Mouse (Mus musculus) intestine, embryonic 14.5 days (tissue): ENCODE data around the gene Mrpl42. TPM values are rescaled to one million over a fixed set of nuclear protein-coding genes. Genes with fewer than 3 reads are reported as not detected.

Experiments used
- ATAC-seq: fragments of 200-750 bp; cut with Nextera tagmentation; replicated peaks from 2 replicates; pipeline ENCODE4 v1.8.0; 2017; ENCODE audit warnings: low read depth, moderate number of reproducible peaks, moderate TSS enrichment, moderate library complexity; ENCODE audit not compliant: low FRiP score, low TSS enrichment
- DNase-seq: peaks from one replicate; pipeline ENCODE4 v3.0.0-alpha.2; 2018; ENCODE audit warnings: low spot score
- H3K27ac ChIP-seq: fragments of 300-500 bp; sonication (generic); 2 replicates; pipeline ENCODE4 v1.5.1; 2014; ENCODE audit warnings: low read depth, mild to moderate bottlenecking, control low read depth
- H3K27me3 ChIP-seq: fragments of 300-500 bp; sonication (generic); replicated peaks from 2 replicates; pipeline ENCODE4 v1.6.1; 2014; ENCODE audit warnings: low read length, control low read depth; ENCODE audit not compliant: control insufficient read depth, insufficient read depth
- H3K36me3 ChIP-seq: fragments of 300-500 bp; sonication (generic); 2 replicates; pipeline ENCODE4 v1.6.1; 2014; ENCODE audit warnings: low read length, control low read depth; ENCODE audit not compliant: control insufficient read depth, insufficient read depth
- H3K4me1 ChIP-seq: fragments of 300-500 bp; sonication (generic); replicated peaks from 2 replicates; pipeline ENCODE4 v1.6.1; 2014; ENCODE audit warnings: low read length, control low read depth, mixed read lengths; ENCODE audit not compliant: control insufficient read depth, insufficient read depth
- H3K4me2 ChIP-seq: fragments of 300-500 bp; sonication (generic); 2 replicates; pipeline ENCODE4 v1.6.1; 2014; ENCODE audit warnings: low read length
- H3K4me3 ChIP-seq: fragments of 300-500 bp; sonication (generic); 2 replicates; pipeline ENCODE4 v1.5.1; 2014; ENCODE audit warnings: low read depth, low read length, control low read depth, mixed read lengths
- H3K9ac ChIP-seq: fragments of 300-500 bp; sonication (generic); 2 replicates; pipeline ENCODE4 v1.6.1; 2014; ENCODE audit warnings: mild to moderate bottlenecking, low read length
- H3K9me3 ChIP-seq: fragments of 300-500 bp; sonication (generic); 2 replicates; pipeline ENCODE4 v1.6.1; 2016; ENCODE audit warnings: low read length, control low read depth; ENCODE audit not compliant: control insufficient read depth
- WGBS: fragments of 180-500 bp; shearing (Covaris S2); extraction: QIAGEN DNeasy Blood & Tissue Kit; methylation state at CpG from one replicate; pipeline ENCODE4 v1.1.7; 2014; 5-methylcytosine and 5-hydroxymethylcytosine counted together
- polyA plus RNA-seq: library from polyadenylated mRNA; unstranded; fragments of >200 nt; fragmentation: Nextera tagmentation; extraction: Ambion mirVana; gene quantifications from 2 replicates; pipeline ENCODE4 v1.2.1, GENCODE M21; 2014

Mrpl42 gene
- polyA plus RNA-seq, 1 experiment from 2014 or later: 384 TPM

DNA sequence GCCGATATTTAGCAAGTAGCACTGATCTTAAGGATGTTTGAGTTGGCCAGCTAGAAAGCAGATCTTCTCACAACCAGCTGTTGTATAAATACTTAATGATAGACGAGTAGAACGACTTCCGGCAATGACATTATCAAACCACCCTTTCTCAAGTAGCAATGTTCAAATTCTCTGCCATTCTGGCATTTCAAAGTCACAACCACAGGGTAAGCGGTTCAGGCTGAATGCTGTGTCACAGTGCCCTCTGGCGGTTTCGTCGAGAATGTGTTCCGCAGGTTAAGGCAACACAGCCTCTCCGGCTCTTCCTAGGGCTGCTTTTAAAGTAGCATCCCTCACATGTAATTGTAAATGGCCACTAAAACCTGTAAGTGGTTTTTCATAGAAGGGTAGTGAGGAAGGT, 25.8 kb downstream of the Mrpl42 start:
- no peak overlapping the region for H3K9ac ChIP-seq
- no peaks in the 10 kb centered on the region for H3K27me3 ChIP-seq
- DNase-seq (peak; percentile 93), ATAC-seq (no peak)
- no peak overlapping the region for H3K27ac ChIP-seq
- 10% methylated on average over 10 of the region's 10 CpGs for WGBS
- H3K9me3 ChIP-seq: no peaks in the 10 kb centered on the region
- peaks cover 10% of the 10 kb centered on the region; the same call in 1 of the 2 replicates for H3K36me3 ChIP-seq
- no peaks in the 10 kb centered on the region for H3K4me1 ChIP-seq
- no peak overlapping the region for H3K4me3 ChIP-seq
- no peak overlapping the region for H3K4me2 ChIP-seq

DNA sequence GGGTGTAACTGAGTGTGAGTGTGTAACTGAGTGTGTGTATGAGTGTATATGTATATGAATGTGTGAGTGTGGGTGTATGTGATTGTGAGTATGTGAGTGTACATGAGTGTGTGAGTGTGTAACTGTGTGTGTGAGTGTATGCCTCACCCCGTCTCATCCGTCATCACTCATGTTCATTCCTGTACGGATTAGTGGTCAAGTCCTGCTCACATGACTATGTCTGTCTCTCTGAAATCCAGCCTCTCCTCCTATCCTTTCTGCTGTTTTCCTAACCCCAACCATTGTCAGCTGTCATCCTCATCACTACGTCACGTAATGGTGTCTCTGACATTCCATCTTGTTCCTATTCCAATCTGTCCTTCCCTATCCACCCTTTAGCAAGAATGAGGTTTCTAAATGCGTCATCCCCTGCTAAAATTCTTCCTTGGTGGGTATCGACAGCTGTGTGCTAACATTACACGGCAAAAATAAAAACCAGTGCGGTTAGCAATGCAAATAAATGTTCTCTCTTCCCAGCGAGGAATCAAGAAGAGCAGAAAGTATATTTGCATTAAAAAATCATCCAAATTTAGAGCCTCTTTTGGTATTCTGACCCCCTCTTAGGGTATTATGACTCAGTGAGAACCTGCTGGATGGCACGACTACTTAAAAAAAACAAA, 29.7 kb downstream of the Mrpl42 start:
- H3K27ac ChIP-seq: no peak overlapping the region
- H3K27me3 ChIP-seq: no peaks in the 10 kb centered on the region
- no peak overlapping the region for H3K4me3 ChIP-seq
- H3K9me3 ChIP-seq: no peaks in the 10 kb centered on the region
- ATAC-seq (no peak), DNase-seq (no peak)
- H3K36me3 ChIP-seq: no peaks in the 10 kb centered on the region
- 89% methylated on average over 11 of the region's 11 CpGs for WGBS
- no peaks in the 10 kb centered on the region for H3K4me1 ChIP-seq
- no peak overlapping the region for H3K4me2 ChIP-seq
- H3K9ac ChIP-seq: no peak overlapping the region

DNA sequence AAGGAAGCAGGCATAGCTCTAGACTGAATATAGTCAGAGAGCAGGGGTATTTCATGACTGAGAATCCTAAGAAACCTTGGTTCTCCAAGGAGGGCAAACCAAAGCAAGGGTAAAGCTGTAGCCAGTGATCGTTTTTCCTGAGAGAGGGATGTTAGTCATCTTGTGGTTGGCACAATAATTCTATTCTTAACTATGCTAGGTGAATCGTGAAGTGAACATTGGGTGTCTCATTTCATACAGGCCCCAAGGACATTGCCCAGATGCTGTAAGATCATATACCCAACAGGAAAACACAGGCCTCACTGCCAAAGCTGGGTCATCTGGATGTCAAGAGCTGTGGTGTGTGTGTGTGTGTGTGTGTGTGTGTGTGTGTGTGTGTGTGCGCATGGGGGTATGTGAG, 30.6 kb downstream of the Mrpl42 start:
- Histone ChIP-seq H3K9ac (no peak overlapping the region), H3K36me3 (no peaks in the 10 kb centered on the region), H3K27ac (no peak overlapping the region), H3K9me3 (no peaks in the 10 kb centered on the region), H3K4me3 (no peak overlapping the region), H3K4me2 (no peak overlapping the region), H3K27me3 (no peaks in the 10 kb centered on the region), H3K4me1 (no peaks in the 10 kb centered on the region)
- 84% methylated on average over 3 of the region's 3 CpGs for WGBS
- ATAC-seq (no peak), DNase-seq (no peak)

DNA sequence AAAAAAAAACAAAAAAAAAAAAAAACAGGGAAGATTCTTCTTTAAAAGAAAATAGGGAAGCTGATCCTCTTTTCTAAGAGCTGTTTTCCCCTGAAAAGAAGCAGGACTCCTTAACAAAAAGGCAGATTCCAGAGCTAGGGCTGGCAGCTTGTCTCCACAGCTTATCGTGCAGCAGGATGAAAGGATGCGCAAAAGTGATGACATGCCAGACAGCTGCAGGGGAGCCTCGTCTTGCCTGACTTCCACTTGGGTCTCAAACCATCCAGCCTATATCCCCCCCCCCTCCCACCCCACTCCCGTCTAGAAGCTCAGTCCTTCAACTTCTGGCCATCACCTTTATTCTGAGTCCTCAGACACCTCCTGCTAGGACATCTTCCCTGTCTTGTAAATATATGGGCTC, 32.8 kb downstream of the Mrpl42 start:
- Histone ChIP-seq H3K4me1 (peaks cover 6% of the 10 kb centered on the region; the same call in 1 of the 2 replicates), H3K27me3 (no peaks in the 10 kb centered on the region), H3K4me3 (no peak overlapping the region), H3K27ac (no peak overlapping the region), H3K9me3 (no peaks in the 10 kb centered on the region), H3K9ac (no peak overlapping the region), H3K36me3 (no peaks in the 10 kb centered on the region), H3K4me2 (no peak overlapping the region)
- DNase-seq (no peak), ATAC-seq (no peak)
- WGBS: 55% methylated on average over 4 of the region's 4 CpGs

DNA sequence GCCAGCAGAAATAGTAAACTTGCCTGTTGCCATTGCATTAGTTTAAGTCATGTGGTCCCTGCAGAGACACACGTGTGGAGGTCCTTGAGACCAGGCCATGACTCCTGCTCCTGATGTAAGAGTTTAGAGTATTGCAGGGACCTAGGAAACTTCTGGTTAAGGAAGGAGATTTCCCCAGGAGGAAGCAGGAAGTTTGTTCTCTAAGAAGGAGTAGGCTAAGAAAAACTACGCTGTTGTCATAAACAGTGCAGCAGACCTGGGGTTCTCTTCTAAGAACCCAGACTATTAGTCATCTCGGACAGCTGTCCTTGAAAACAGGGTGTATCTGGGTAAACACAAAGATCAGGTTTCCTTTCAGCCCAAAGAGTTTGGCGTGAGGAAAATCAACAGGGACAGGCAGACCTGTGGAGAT, 36.2 kb downstream of the Mrpl42 start:
- DNase-seq (no peak), ATAC-seq (no peak)
- Histone ChIP-seq H3K27ac (no peak overlapping the region), H3K36me3 (no peaks in the 10 kb centered on the region), H3K4me3 (no peak overlapping the region), H3K27me3 (no peaks in the 10 kb centered on the region), H3K4me2 (no peak overlapping the region), H3K9ac (no peak overlapping the region), H3K9me3 (no peaks in the 10 kb centered on the region), H3K4me1 (peaks cover 6% of the 10 kb centered on the region; the same call in 1 of the 2 replicates)
- 14% methylated on average over 4 of the region's 4 CpGs for WGBS

DNA sequence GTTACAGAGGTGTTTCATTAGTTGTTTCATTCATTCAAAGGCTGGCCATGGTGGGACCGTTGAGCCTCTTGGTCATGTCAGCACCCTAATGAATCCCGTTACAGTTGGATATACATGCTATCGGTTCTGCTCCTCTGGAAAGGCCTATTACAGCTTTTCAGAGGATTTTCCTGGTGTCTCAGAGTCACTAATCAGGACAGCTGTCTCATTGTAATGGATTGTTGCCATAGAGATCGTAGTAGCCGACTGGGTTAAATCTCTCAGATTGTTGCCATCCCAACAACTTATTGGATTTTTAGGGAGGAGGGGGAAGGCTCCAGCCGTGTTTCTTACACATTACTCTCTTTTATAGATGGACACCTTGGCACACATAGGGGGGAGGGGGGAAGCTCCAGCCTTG, 37.2 kb downstream of the Mrpl42 start:
- Histone ChIP-seq H3K27ac (no peak overlapping the region), H3K36me3 (no peaks in the 10 kb centered on the region), H3K4me2 (no peak overlapping the region), H3K9ac (no peak overlapping the region), H3K9me3 (no peaks in the 10 kb centered on the region), H3K27me3 (no peaks in the 10 kb centered on the region), H3K4me3 (no peak overlapping the region), H3K4me1 (peaks cover 6% of the 10 kb centered on the region; the same call in 1 of the 2 replicates)
- 83% methylated on average over 6 of the region's 6 CpGs for WGBS
- DNase-seq (no peak), ATAC-seq (no peak)

DNA sequence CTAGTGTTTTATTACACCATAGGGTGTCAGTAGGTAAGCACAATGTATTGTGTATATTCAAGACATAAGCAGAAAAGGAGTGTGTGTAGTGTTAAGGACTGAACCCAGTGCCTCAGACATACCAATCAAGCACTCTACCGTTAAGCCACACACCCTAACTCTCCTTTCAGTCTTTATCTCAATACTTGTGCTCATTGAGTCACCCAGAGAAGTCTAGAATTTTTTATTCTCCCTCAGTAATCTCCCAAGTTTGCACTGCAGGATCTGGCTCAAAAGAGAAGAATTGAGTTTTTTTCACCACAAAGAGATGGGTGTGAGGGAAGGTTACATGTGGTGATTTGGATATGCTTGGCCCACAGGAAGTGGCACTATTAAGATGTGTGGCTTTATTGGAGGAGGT, 39.5 kb downstream of the Mrpl42 start:
- no peak for ATAC-seq

DNA sequence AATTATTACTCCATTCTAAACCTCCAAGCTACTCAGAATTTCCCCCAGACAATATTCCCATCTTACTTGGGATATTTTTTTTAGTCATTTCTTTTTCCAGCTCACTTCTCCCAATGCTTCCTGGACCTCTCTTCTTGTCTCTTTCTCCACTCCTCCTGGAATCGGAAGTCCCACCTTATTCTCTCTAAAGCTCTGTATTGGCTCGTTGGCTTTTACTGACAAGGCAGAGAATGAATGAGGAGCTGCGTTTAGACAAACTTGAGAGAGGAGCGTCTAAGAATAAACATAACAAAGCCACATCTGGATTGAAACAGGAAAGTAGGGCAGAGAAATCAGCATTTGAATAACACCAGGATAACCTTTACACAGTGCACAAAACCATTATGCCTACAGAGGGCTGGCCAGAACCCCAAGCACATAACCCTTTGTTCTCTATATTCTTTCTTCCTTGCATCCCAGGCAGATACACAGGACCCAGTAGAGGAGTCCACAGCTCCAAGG, 40.6 kb downstream of the Mrpl42 start:
- H3K4me3 ChIP-seq: no peak overlapping the region
- ATAC-seq (no peak), DNase-seq (no peak)
- no peaks in the 10 kb centered on the region for H3K9me3 ChIP-seq
- 55% methylated on average over 4 of the region's 4 CpGs for WGBS
- no peak overlapping the region for H3K4me2 ChIP-seq
- no peaks in the 10 kb centered on the region for H3K27me3 ChIP-seq
- no peaks in the 10 kb centered on the region for H3K36me3 ChIP-seq
- H3K27ac ChIP-seq: no peak overlapping the region
- H3K4me1 ChIP-seq: peaks cover 6% of the 10 kb centered on the region; the same call in 1 of the 2 replicates
- H3K9ac ChIP-seq: no peak overlapping the region

More for the DNA sequence above, 39.5 kb downstream of the Mrpl42 start:
- 56% methylated on average over 1 of the region's 1 CpGs for WGBS
- H3K9me3 ChIP-seq: no peaks in the 10 kb centered on the region
- H3K9ac ChIP-seq: no peak overlapping the region
- H3K4me1 ChIP-seq: peaks cover 6% of the 10 kb centered on the region; the same call in 1 of the 2 replicates
- no peak overlapping the region for H3K27ac ChIP-seq
- no peak for DNase-seq
- no peak overlapping the region for H3K4me3 ChIP-seq
- H3K36me3 ChIP-seq: no peaks in the 10 kb centered on the region
- H3K4me2 ChIP-seq: no peak overlapping the region
- H3K27me3 ChIP-seq: no peaks in the 10 kb centered on the region
